Mouse (Mus musculus) splenic B cell, adult 2 months (primary cell): ENCODE data around the gene Tbcel.

Experiments
- DNase-seq: peaks from one replicate; pipeline ENCODE4 v3.0.0-alpha.2; 2011; ENCODE audit warnings: low read depth, low spot score
- H3K27me3 ChIP-seq: 2 replicates; pipeline ENCODE4 v1.6.1; 2012; ENCODE audit warnings: mild to moderate bottlenecking, low read length, moderate library complexity, mixed read lengths; ENCODE audit not compliant: control insufficient read depth, poor library complexity, insufficient read depth, severe bottlenecking
- H3K36me3 ChIP-seq: 2 replicates; pipeline ENCODE4 v1.6.1; 2012; ENCODE audit warnings: mild to moderate bottlenecking, low read length, moderate library complexity, mixed read lengths; ENCODE audit not compliant: control insufficient read depth, poor library complexity, insufficient read depth, severe bottlenecking

Tbcel gene

DNA sequence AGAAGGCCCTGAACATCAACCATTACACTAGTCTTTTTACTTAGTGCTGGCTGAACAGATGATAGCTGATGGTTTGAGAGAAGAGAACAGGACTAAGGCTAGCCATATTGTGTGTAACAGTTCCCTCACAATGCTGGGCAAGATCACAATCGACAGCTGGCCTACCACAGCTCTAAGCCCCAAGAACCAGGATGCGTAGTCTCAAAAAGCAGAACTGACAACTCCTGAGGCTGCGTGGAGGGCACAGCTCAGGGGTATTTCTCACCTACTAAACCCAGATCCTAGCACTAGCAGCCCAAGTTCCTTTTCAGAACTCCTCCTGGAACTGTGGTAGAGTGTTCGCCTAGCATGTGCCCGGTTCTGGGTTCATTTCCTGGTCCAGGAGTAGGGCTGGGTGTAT lies 39.2 kb downstream of the Tbcel start:
- Histone ChIP-seq H3K36me3 (no peaks in the 10 kb centered on the region), H3K27me3 (no peaks in the 10 kb centered on the region; the same call in 1 of the 2 replicates)
- DNase-seq: peak; percentile 21

DNA sequence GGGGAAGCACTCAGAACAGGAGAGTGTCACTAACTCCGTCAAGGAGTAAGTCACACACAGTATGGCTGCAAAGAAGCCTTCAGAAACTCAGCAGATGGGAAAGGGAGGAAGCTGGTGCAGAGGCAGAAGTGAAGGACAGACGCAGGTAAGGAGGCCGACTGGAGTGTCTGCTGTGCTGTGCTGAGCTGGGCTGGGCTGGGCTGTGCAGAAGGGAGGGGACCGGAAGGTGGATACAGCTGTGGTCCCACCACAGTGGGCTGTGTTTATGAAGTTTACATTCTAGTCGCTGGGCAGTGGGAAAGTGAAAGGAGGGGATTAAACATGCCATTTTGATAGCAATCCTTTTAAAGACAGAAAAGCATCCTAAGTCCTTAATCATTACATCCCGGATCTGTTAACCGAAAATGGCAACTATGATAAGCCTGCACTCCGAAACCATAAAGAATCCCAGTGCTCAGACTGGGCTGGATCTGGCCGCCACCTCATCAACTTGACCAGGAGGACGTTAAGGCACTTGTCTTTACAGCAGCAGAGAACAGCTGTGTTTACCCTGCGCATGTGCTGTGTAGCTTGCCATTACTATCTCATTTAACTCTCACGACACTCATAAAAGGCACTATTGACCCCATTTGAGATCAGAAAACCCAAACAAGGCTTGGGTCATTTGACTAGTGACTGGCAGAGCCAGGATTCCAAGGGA lies 40.3 kb downstream of the Tbcel start:
- DNase-seq: no peak
- no peaks in the 10 kb centered on the region; the same call in none of the 2 replicates for H3K27me3 ChIP-seq
- no peaks in the 10 kb centered on the region for H3K36me3 ChIP-seq

DNA sequence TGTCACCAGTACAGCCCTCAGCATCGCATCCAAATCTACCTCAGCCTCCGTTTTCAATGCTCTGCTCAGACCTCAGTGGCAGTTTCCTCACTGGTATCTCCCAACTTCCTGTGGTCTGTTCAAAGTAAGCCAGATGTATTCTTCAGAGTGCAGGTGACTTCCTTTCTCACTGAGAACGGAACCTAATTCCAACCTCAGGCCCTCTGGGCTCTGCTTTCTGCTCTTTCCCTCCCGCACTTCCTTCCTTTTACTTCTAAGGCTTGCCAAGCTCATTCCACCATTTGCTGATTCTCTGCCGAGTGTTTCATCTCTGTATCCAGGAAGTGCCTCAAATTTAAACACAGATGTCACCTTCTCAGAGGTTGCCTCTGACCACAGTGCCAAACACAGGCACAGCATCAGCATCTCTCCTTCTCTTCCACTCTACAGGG lies 41.9 kb downstream of the Tbcel start:
- H3K27me3 ChIP-seq: no peaks in the 10 kb centered on the region; the same call in none of the 2 replicates
- no peaks in the 10 kb centered on the region for H3K36me3 ChIP-seq
- DNase-seq: peak; percentile 31

DNA sequence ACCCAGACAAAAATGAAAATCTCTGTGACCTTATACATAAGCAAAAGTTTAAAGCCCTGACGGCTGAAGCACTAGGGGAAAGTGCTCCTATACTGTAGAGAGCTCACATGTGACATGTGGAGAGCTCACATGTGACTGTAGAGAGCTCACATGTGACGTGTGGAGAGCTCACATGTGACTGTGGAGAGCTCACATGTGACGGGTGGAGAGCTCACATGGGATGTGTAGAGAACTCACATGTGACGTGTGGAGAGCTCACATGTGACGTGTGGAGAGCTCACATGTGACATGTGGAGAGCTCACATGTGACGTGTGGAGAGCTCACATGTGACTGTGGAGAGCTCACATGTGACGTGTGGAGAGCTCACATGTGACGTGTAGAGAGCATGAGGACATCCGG lies 43.4 kb downstream of the Tbcel start:
- no peak for DNase-seq
- no peaks in the 10 kb centered on the region for H3K36me3 ChIP-seq
- no peaks in the 10 kb centered on the region; the same call in none of the 2 replicates for H3K27me3 ChIP-seq

DNA sequence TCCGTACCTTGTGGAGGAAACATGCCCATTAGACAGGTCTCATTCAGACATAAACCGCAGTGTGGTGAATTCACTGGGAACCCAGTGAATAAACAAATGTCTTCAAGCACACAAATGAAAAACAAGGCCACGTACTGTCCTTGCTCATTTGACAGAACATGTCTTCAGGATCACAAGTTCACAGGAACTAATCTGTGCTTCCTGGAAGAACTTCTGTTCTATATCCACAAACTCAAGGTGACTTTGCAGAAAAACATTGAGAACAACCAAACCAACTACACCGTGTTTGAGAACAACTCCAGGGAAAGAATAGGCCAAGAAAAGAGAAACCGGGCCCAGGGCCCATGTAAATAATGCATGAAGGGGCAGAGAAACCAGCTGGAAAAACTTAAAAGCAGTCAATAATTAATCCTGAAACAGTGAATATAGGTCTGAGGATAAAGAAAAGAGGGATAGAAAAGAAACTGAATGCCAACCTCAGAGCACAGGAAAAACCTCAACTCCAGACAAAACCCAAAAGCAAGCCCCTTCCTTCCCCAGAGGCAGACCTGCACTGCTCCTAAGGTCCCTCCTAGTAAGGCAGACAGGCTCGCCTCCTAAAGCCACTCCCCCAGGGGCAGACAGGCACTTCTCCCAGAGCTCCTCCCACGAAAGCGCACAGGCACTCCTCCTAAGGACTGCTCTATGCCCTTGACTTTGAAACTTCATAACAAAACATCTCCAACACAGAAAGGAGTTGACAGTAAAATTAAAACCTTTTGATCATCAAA lies 44.2 kb downstream of the Tbcel start:
- no peaks in the 10 kb centered on the region for H3K36me3 ChIP-seq
- DNase-seq: no peak
- H3K27me3 ChIP-seq: no peaks in the 10 kb centered on the region; the same call in none of the 2 replicates

DNA sequence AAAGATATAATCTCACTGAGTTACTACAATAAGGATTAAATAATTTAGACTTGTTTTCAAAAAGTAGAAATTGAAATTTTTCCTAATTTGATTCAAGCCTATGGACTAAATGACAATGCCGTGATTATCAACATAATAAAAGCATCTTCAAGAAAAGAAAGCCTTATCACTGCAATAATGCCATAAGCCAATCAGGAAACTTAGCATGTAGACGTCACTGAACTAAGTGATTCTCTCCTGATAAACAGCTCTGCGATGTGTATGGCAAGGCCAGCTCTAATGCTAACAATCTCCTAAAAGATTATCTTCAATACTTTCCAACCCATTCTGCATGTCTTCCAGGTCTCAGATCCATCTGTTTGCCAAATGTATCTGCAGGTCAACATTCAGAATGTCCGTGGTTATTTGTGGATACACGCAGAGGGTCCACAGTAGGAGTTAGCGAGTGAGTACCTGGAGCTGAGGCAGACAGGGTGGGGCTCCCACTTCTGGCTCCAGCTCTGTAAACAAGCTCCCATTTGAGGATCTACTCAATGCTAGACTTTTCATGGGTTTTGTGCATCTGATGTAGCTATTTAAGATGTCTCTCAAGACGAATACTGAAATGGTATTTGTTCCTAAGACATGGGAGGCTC lies 44.9 kb downstream of the Tbcel start:
- Histone ChIP-seq H3K27me3 (no peaks in the 10 kb centered on the region; the same call in none of the 2 replicates), H3K36me3 (no peaks in the 10 kb centered on the region)
- no peak for DNase-seq

DNA sequence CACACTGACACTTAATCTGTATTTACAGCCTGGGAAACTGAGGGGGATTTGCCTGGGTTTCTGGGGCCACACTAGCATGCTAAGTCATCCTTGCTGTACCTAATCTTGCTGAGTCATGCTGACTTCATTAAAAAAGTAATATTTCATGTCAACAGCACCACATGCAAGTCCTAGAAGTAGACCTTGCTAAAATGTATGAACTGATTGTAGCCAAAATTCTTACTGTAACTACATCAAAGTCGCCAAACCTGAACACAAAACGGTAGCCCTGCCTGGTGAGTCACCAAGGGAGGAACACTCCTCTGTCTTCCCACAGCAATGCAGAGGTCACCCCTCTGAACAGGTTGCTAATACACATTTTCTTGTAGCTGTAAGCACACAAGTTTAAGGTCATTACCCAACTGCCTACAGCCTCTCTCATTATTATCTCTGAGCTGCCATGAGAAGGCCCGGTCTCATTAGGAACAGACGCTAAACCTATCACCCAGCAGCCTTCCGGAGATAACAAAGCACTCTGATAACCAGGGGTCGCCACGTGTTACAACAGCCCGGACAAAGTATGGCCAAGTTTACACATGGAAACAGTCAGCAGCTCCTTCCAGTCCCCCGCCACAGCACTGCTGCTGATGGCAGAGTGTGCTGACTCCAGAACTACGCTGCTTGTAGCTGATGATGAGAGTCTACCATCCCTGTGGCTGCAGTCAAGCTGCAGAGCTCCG lies 46.1 kb downstream of the Tbcel start:
- H3K36me3 ChIP-seq: no peaks in the 10 kb centered on the region; the same call in 1 of the 2 replicates
- H3K27me3 ChIP-seq: no peaks in the 10 kb centered on the region; the same call in none of the 2 replicates
- no peak for DNase-seq

DNA sequence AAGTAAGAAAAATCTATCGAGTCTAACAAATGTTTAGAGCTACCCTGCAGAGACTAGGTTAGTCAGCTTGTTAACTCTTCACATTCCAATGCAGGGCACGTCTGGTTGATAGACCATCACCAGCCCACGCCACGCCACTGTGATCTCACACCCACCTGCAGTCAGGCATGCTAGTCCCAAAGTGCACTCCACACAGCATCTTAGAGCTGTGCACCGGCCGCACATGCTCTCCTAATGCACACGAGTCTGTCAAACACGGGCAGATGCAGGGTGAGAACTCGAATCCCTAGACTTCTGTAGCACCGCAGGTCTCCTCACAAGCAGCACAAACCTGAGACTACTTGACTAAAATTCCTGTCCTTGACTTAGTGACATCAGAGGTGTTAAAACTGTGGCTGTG lies 47.3 kb downstream of the Tbcel start:
- H3K36me3 ChIP-seq: no peaks in the 10 kb centered on the region; the same call in 1 of the 2 replicates
- no peak for DNase-seq
- no peaks in the 10 kb centered on the region; the same call in 1 of the 2 replicates for H3K27me3 ChIP-seq

DNA sequence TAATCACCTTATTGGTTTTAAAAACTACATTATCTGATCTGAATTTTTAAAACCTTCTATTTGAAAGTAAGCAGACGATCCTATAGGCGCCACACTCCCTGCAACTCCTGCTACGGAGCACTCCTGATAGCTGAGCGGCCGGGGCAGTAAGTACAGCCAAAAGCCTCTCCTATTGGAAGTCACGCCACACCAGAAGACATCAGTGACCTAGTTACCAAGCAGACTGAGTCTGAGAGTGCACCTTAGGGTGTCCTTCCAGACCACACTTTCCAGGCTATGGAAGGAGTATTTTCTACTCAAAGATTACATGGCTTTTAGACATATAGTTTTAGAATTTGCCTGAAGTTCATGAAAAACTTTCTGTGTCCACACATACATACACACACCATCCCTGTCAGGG lies 47.9 kb downstream of the Tbcel start:
- Histone ChIP-seq H3K27me3 (no peaks in the 10 kb centered on the region; the same call in 1 of the 2 replicates), H3K36me3 (no peaks in the 10 kb centered on the region; the same call in 1 of the 2 replicates)
- DNase-seq: no peak

DNA sequence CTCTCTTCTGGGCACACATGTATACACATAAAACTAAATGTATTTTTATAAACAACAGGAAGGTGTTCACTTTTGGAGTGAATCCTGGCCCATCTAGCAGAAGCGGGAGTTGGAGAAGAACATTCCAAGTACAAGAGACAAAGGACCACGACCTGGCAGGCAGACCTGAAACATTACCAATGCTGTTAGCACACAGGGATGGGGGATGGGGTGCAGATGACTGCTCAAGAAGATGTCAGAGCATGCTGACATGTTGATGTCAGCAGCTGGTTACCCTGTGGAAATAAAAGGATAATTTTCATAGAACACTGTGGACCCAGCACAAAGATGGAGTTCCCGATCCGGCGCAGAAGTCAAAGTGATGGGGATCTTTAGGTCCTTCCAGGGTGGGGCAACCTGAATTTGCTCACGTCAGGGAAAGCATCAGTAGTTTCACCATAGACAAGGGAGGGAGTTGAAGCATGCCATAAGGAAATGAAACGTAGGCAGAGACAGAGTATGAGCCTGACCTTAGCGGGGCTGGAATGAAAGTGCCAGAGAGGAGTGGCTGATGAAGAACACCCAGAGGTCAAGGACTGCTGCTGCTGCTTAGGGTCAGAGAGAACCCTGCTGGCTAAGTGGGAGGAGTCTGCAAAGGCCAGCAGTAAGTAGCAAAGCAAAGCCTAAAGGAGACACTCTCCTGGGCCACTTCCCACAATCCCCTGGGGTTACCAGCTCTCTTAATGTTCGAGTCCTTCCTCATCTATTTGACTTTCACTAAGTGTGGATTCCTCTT lies 48.7 kb downstream of the Tbcel start:
- Histone ChIP-seq H3K27me3 (no peaks in the 10 kb centered on the region; the same call in 1 of the 2 replicates), H3K36me3 (no peaks in the 10 kb centered on the region; the same call in 1 of the 2 replicates)
- no peak for DNase-seq

DNA sequence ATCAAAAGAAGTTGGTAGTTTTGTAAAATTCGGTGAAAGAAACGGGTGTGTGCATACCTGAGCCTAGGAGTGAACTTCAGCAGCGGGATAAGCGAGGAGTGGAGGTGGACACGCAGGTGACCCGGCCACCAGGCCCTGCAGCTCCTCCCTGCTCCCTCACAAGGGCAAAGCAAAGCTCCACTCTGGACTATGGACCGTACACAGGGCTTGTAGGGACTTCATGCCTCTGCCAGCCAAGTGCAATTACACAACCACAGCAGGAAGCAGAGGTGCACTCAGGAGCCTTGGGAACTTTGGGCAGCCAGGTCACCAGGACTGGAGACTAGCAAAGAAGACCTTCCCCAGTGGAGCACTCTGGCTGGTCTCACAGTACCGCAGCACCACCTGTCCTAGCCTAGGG lies 50.1 kb downstream of the Tbcel start:
- DNase-seq: no peak
- Histone ChIP-seq H3K27me3 (no peaks in the 10 kb centered on the region), H3K36me3 (peaks cover 1% of the 10 kb centered on the region)

DNA sequence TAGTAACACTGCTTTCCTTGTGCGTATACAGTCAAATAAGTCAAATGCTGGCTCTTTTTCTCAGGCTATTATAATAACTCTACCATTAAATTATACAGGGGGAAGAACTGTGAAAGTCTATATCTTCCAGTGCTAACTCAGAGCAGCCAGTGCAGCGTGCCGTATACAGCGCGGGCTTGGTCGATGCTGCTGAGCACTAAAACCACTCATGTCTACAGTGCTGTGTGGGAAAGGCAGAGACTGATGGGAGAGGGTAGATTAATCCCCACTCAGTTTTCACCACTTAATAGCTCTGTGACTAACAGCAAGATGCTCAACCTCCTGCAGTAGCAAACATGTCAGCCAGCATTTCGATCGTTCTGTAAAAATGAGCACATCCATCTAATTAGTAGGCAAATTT lies 53.2 kb downstream of the Tbcel start:
- no peak for DNase-seq
- Histone ChIP-seq H3K36me3 (peaks cover 3% of the 10 kb centered on the region), H3K27me3 (no peaks in the 10 kb centered on the region)

DNA sequence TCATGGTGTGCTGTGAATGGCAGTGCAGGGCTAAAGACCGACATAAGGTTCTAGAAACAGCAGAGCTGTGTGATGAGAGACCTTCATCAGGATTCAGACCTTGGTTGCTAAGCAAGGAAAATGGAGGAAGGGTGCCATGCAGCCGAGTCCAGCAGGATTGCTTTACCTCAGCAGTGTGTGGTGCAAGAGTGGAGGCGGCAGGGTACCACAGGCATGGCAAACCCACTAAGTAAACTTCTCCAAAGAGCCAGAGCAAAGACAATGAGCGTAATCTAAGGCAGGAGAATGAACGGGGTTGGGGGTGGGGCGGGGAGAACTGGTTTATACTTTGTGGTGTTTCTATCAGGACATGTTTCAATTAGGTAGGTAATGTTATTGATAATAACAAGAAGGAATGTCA lies 58.6 kb downstream of the Tbcel start:
- peaks cover 3% of the 10 kb centered on the region; the same call in 1 of the 2 replicates for H3K36me3 ChIP-seq
- no peak for DNase-seq
- no peaks in the 10 kb centered on the region for H3K27me3 ChIP-seq

DNA sequence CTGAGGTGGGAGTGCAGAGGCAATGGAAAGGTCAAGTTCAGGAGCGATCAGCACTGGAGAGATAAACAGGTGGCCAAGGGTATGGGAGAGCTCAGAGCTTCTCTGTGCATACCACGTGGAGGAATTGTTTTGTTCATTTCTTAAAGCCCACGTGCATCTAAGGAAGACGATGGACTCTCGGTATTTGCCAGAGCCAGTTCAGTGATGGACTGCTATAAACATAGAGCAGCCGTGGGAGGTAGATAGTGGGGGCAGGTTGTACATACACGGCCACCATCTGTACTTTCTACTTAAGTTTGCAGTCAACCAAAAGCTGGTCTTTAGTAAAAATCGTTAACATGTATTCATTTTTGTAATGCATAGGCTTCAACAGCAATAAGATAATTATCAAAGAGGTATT lies 65.5 kb downstream of the Tbcel start:
- peaks cover 2% of the 10 kb centered on the region for H3K36me3 ChIP-seq
- H3K27me3 ChIP-seq: no peaks in the 10 kb centered on the region
- DNase-seq: no peak
